Mouse (Mus musculus): ENCODE measurements around the gene Kcnk4. TPM values are rescaled to one million over a fixed set of nuclear protein-coding genes. Genes with fewer than 3 reads are reported as not detected.

The Kcnk4 gene
- 0.08 TPM in 1 of 2 replicates, not detected in the other for polyA plus RNA-seq (2012; rRNA removed)

GRCm38 (mm10) chr19:6934195-6934977 lies at the start of gene Kcnk4:
Kcnk4 (minus strand) TSS chr19:6934515.

GRCm38 (mm10) chr19:6980381-6981093 lies 46.2 kb upstream of the Kcnk4 start, which contains the start of gene Fkbp2:
Fkbp2 (minus strand) TSS chr19:6980501.

GRCm38 (mm10) chr19:6975537-6976521 lies 41.5 kb upstream of the Kcnk4 start, which contains the start of gene Plcb3:
Plcb3 (minus strand) TSS chr19:6976470.

GRCm38 (mm10) chr19:6974211-6975205 lies 40.2 kb upstream of the Kcnk4 start, which contains the start of gene Ppp1r14b:
Ppp1r14b (plus strand) TSS chr19:6974968.

GRCm38 (mm10) chr19:6942249-6942691 lies 8.0 kb upstream of the Kcnk4 start, which contains the start of gene Gpr137:
Gpr137 (minus strand) TSS chr19:6942480.

GRCm38 (mm10) chr19:6941372-6942248 lies 7.3 kb upstream of the Kcnk4 start, which contains the start of gene Bad:
Bad (plus strand) TSS chr19:6941861.

GRCm38 (mm10) chr19:6925307-6925573 lies 9.1 kb downstream of the Kcnk4 start, which contains the start of gene Catsperz:
Catsperz (minus strand) TSS chr19:6925380.

GRCm38 (mm10) chr19:6921647-6922567 lies 12.4 kb downstream of the Kcnk4 start, which contains the start of gene Esrra:
Esrra (minus strand) TSS chr19:6921813.

GRCm38 (mm10) chr19:6909507-6910289 lies 24.6 kb downstream of the Kcnk4 start, which contains the start of the genes Trmt112 and Prdx5:
Trmt112 (plus strand) TSS chr19:6909698.
Prdx5 (minus strand) TSS chr19:6910106.

Other genes starting within 250 kb of the Kcnk4 start
- 39.1 and 51.7 TPM in 2 replicates for gene Rps6ka4, start 93.9 kb downstream of the Kcnk4 start, polyA plus RNA-seq (2012; rRNA removed)
- 10.2 and 12.4 TPM in 2 replicates for gene Ccdc88b, start 76.3 kb downstream of the Kcnk4 start, polyA plus RNA-seq (2012; rRNA removed)
- 75.3 and 86.1 TPM in 2 replicates for gene Trmt112, start 24.8 kb downstream of the Kcnk4 start, polyA plus RNA-seq (2012; rRNA removed)
- gene Prdx5, start 24.4 kb downstream of the Kcnk4 start, polyA plus RNA-seq (2012; rRNA removed) = 163 and 170 TPM in 2 replicates
- gene Esrra, start 12.7 kb downstream of the Kcnk4 start, polyA plus RNA-seq (2012; rRNA removed) = 242 and 258 TPM in 2 replicates
- 0.42 TPM in 1 of 2 replicates, not detected in the other for gene Catsperz, start 9.1 kb downstream of the Kcnk4 start, polyA plus RNA-seq (2012; rRNA removed)
- 119 and 145 TPM in 2 replicates for gene Bad, start 7.3 kb upstream of the Kcnk4 start, polyA plus RNA-seq (2012; rRNA removed)
- gene Gpr137, start 8.0 kb upstream of the Kcnk4 start, polyA plus RNA-seq (2012; rRNA removed) = 103 and 166 TPM in 2 replicates
- 159 and 169 TPM in 2 replicates for gene Ppp1r14b, start 40.5 kb upstream of the Kcnk4 start, polyA plus RNA-seq (2012; rRNA removed)
- gene Plcb3, start 42.0 kb upstream of the Kcnk4 start, polyA plus RNA-seq (2012; rRNA removed) = 335 and 360 TPM in 2 replicates
- 58.5 and 60.7 TPM in 2 replicates for gene Fkbp2, start 46.0 kb upstream of the Kcnk4 start, polyA plus RNA-seq (2012; rRNA removed)
- 40.7 and 51.0 TPM in 2 replicates for gene Vegfb, start 53.1 kb upstream of the Kcnk4 start, polyA plus RNA-seq (2012; rRNA removed)
- gene Dnajc4, start 58.1 kb upstream of the Kcnk4 start, polyA plus RNA-seq (2012; rRNA removed) = 61.9 and 65.0 TPM in 2 replicates
- 90.8 and 103 TPM in 2 replicates for gene Nudt22, start 61.6 kb upstream of the Kcnk4 start, polyA plus RNA-seq (2012; rRNA removed)
- gene Trpt1, start 61.6 kb upstream of the Kcnk4 start, polyA plus RNA-seq (2012; rRNA removed) = 18.5 and 19.6 TPM in 2 replicates
- gene Fermt3, start 85.0 kb upstream of the Kcnk4 start, polyA plus RNA-seq (2012; rRNA removed) = 14.6 and 15.7 TPM in 2 replicates
- 24.6 and 30.5 TPM in 2 replicates for gene Stip1, start 105.5 kb upstream of the Kcnk4 start, polyA plus RNA-seq (2012; rRNA removed)
- 61.6 and 63.0 TPM in 2 replicates for gene Macrod1, start 122.3 kb upstream of the Kcnk4 start, polyA plus RNA-seq (2012; rRNA removed)
- gene Flrt1, start 171.2 kb upstream of the Kcnk4 start, polyA plus RNA-seq (2012; rRNA removed) = 0.71 and 0.73 TPM in 2 replicates